Mouse (Mus musculus): ENCODE measurements around the gene Foxa2.

The Foxa2 gene

GRCm38 (mm10) chr2:148046799-148047165 lies at the start of gene Foxa2:
TSS of gene Foxa2 (minus strand) at chr2:148046969.
- DNase-seq, result peak; percentile 45 to 59

DNA sequence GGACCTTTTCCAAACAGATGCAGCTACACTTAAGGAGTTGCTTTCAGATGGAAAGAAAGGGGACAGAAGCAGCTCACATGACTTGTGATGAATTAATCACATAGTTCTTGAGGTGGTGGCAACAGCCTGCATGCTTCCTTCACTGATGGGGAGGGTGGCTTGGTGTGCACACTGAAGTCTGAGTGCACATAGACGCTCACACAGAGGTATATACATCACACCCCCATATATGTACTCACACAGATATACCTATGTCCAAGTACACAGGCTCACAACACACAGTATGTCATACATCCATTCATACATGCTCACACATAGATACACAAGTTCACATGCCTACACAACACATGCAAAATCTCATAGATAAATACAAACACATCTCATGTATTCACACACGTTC lies 45.3 kb upstream of the Foxa2 start:
- DNase-seq, result no peak

GRCm38 (mm10) chr2:148091657-148092056 lies 44.9 kb upstream of the Foxa2 start:
- DNase-seq, result peak; percentile 22 to 72

GRCm38 (mm10) chr2:148090071-148090470 lies 43.3 kb upstream of the Foxa2 start:
- DNase-seq, result no peak

GRCm38 (mm10) chr2:148085529-148085928 lies 38.8 kb upstream of the Foxa2 start:
- no peak for DNase-seq

DNA sequence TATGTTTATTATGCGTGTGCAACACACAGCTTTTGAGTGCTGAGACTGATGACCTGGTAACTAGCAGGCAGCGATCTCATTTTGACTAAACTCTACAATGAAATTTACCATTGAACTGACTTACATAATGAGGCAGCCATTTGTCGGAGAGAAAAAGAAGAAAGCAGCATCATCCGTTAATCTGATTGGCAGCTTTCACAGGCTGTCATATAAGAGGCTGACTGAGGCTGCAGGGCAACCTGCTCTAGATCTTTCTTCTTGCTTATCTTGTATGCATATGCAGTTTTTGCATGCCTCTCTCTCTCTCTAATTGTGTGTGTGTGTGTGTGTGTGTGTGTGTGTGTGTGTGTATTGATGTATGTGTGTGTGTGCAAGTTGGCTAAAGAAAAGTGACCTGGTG lies 38.4 kb upstream of the Foxa2 start:
- no peak for DNase-seq

- peak; percentile 51 to 65 for DNase-seq
These were observed 35.5 kb upstream of the Foxa2 start for GRCm38 (mm10) chr2:148082283-148082682.

DNA sequence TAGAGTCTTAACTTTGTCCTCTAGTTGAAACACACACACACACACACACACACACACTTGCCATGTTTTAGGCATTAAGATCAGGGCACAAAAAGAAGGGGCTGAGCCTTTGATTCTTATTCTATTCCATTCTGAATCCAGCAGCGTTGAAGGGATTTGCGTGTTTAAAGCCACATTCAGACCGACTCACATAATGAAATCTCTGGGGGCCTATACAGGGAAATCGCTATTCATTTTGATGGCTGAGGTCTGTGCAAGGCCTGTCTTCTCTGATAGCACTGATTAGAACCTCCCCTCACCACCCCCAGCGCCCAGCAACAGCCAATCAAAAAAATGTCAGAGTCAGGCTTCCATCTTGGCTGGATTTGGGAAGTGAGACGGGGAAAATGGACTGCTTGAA lies 13.9 kb upstream of the Foxa2 start:
- DNase-seq, result no peak

- DNase-seq, result no peak
These were observed 6.6 kb upstream of the Foxa2 start for GRCm38 (mm10) chr2:148053411-148053810.

GRCm38 (mm10) chr2:148048484-148049129 lies 1.8 kb upstream of the Foxa2 start:
- peak; percentile 82 to 88 for DNase-seq

DNA sequence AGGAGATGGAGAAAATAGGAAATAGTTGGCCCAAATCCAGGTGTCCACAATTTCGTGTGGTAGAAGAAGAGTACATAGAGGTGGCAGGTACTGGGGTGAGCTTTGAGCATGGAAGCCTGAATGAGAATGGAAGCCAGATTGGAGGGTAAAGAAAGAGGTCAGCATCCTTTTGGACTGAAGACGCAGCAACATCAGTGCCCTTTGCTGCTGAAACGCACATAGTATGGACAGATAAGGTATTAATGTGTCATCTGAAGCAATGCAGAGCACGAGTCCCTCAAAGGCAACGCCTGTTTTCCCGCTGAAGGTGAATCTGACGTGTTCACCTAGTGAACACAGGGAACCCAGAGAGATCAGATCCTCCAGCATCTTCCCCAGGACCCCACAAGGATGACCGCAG lies 842 bp upstream of the Foxa2 start:
- no peak for DNase-seq

DNA sequence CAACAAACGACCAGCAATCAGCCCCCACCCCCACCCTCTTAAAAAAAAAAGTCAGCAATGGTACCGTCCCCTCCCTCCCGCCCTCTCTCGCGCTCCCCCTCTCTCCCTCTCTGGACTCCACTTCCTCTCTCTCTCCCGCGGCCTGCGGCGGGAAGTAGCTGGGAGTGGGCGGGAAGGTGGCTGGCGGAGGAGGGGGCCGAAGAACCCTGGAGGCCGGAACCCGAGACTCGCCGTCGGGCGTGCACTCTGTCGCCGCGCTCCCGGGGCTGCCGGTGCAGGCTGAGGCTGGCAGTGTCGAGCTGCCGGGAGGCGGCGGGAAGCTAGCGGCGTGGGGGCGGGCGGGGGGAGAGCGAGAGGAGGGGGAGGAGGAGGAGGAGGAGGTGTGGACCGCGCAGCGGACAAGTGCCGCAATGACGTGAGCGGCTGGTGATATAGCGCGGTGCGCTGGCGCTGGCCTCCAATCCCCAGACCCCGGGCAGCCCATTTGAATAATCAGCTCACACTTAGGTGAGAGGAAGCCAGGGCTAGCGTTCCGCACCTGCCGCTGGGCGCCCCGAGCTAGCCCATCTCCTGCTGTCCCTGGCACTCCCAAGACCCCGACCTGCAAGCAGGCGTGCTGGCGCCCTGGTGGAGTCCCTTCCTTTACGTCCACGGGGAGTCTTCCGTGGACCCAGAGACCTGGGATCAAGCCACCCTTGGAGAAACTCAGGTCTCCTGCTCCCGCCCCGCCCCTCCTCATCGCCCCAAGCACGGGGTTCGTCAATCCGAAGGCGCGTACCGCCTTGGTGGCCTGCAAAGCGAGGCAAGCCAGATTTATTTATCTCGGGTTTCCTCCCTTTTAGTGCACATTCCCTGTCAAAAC lies 601 bp downstream of the Foxa2 start:
- DNase-seq, result peak; percentile 71 to 89

- peak in 1 of 2 experiments; percentile 48 for DNase-seq
These were observed 1.2 kb downstream of the Foxa2 start for GRCm38 (mm10) chr2:148045543-148045936.

DNA sequence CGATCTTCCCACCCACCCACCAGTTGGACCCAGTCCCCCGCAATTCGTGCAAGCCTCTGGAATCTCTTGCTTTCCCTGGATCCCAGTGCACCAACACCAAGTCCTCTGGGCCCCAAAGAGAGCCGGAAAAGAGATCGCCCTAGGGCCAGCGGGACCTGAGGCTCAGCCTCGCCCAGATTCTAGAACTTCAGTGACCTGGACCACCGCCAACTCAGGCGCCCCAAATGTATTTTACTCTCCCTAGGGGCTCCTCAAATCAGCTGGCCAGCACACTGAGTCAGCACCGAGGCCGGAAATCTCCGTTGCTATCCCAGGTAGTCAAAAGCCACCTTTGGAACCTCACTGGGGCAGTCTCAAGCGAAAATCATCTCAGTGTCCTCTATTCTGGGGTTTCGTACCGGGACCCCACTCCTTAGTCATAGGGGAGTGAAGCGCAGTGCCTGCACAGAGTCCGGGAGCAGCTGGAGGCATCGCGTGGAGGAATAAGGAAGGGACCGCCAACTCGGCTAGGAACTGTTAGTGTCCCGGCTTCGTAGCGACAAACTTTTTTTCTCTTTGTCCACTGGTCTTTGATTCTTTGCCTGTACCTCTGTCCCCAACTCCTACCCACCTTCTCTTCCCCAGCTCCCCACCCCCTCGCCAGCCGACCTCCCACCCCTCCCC lies 1.8 kb downstream of the Foxa2 start:
- DNase-seq, result peak; percentile 33 to 36

DNA sequence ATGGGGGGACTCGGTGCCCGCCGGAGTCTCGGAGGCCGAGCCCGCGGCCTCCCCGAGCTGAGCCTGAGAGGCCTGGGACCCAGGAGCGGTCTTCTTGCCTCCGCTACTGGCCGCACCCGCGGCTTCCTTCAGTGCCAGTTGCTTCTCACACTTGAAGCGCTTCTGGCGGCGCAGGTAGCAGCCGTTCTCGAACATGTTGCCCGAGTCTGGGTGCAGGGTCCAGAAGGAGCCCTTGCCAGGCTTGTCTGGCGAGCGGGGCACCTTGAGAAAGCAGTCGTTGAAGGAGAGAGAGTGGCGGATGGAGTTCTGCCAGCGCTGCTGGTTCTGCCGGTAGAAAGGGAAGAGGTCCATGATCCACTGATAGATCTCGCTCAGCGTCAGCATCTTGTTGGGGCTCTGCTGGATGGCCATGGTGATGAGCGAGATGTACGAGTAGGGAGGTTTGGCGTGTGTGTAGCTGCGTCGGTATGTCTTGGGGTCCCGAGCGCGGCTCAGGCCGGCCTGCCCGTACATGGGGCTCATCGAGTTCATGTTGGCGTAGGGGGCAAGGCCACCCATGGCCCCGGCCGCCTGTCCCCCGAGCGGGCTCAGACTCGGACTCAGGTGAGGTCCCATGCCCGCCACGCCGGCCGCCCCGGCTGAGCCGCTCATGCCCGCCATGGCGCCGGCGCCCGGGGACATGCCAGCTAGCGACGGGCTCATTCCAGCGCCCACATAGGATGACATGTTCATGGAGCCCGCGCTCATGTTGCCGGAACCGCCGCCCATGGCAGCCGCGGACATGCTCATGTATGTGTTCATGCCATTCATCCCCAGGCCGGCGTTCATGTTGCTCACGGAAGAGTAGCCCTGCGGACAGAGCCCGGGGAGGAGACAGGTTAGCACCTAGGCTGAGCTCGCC lies 2.5 kb downstream of the Foxa2 start:
- DNase-seq, result peak; percentile 38 to 46

DNA sequence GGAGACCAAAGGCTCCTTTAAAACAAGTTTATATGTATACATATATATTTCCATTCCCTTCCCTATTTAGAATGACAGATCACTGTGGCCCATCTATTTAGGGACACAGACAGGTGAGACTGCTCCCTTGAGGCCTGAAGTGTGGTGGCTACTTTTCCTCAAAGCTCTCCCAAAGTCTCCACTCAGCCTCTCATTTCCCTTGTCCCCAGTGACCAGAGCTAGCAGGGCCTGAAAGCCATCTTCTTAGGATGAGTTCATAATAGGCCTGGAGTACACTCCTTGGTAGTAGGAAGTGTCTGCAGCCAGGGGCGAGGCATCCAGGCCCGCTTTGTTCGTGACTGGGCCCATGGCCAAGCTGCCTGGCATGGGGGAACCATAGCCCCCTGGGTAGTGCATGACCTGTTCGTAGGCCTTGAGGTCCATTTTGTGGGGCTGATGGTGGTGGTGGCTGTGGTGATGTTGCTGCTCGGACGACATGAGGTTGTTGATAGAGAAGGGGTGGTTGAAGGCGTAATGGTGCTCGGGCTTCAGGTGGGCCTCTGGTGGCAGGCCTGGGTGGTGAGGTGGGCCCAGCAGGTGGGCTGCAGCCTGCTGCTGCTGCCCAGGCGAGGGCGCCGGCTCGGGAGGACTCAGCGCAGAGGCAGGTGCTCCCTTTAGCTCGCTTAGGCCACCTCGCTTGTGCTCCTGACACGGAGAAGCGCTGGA lies 3.3 kb downstream of the Foxa2 start:
- peak in 1 of 2 experiments; percentile 34 for DNase-seq

GRCm38 (mm10) chr2:148042126-148042640 lies 4.6 kb downstream of the Foxa2 start:
- DNase-seq, result no peak

- no peak for DNase-seq
These were observed 5.4 kb downstream of the Foxa2 start for GRCm38 (mm10) chr2:148041381-148041780.

DNA sequence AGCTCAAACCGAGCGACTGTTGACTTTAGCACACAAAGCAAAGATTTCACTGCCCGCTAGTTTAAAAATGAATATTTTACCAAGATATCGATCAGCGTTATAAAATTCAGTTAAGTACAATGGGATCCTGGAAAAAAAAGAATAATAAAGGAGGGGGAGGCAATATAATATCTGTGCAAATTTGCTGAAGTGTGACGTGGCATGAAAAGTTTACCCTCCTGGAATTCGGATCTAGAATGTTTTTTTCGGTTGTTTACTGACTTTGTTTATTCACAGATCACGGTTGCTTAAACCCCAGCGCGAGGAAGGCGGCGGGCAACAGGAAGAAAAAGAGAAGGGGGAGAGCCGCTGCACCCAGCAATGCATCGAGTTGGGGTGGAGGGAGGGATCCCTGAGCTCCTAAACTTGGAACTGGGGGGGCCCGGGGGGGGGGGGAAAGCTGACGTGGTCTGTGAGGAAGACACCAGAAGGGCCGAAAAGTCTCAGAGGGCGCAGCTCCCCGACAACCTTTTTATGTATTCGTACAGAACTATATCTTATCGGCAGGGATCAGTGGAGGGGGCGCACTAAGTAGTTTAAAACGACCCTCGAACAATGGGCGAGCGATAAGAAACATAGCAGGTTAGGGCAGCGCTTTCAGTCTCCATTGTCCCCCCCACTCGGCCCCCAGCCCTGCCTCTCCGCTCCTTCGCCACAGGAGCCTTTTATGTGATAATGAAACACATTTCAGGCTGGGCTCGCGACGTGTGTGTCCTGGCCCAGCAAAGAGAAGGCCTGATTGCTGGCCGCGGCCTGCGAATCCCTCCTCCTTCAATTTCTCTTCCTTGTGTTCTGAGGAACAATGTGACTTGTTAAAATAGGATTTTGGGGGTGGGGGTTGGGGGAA lies 6.3 kb downstream of the Foxa2 start:
- DNase-seq, result peak in 1 of 2 experiments; percentile 49

DNA sequence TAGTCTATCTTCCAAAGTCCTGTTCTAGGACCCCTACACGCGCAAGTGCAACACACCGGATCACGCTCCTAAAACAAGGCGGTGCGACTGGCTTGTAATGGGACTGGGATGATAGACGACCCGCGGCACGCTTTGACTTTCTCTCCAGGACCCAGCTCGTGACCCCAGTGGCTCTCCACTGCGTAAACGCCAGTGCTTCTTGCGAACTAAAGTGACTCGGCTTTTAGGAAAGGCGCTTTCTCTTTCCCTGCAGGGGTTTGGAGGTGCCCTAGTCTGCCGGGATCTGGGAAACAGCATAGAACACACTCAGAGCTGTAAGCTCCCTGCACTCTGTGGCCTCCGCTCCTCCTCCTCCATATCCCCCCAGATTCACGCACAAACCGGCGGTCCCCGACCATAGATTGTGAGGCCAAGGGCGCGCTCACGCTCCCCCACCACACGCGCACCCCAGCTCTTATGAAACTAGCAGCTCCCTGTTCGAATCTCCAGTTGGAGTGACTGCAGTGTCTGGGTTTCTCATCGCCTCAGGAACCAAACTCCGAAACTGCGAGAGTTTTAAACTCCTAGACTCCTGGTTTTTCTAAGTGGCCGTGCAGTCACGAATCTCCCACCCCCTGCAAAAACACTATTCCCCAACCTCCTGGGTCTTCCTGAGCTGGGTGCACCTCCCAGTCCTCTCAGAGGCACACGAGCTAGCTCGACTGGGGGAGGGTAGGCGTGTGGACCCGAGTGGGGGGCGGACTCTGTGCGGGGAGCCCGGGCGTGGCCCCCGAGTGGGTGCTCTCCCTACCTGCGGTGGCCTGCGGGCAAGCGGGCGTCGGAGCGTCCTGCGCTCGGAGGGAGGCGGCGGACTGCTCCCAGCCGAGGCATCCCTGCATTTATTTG lies 7.2 kb downstream of the Foxa2 start:
- peak; percentile 50 to 63 for DNase-seq

All from lung, postnatal 4 days (tissue).